ENCODE assay signal across 11 mouse cellular contexts in the genomic region with DNA sequence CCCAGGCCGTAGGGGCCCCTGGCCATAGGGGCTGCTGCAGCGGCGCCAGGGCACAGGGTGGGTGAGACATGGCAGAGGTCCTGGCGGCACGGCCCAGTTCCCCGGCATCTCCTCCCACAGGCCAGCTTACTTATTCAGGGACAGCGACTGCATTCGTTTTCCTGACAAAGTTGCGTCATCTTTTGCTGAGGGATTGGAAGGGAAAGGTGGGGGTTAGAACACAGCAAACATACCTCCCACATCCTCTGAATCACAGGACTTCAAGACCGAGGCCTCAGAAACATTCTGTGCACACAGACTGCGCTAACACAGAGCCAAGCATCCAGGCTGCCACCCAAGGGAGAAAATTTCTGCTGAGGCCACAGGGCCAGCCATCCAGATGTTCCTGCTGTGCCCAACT. TPM values are rescaled to one million over a fixed set of nuclear protein-coding genes. Genes with fewer than 3 reads are reported as not detected.
DNase-seq lines count a peak whose midpoint lies in the region; ATAC-seq lines count a peak whose summit lies in the region.
"Had no signal": no experiment of that assay in that cellular context is flagged by ENCODE, and none has a peak within 500 bp of the region (broad histone marks: within the 10 kb centered on the region; RNA-seq: fewer than 3 reads in every experiment).

No protein-coding gene starts in this region.

- no peak for ATAC-seq in heart, embryonic 11.5 days (replicated peaks; ENCODE audit: insufficient number of reproducible peaks, low FRiP score, low TSS enrichment)
- no peak for ATAC-seq in kidney, embryonic 16.5 days (ENCODE audit: low FRiP score, low TSS enrichment)
- ATAC-seq: intestine, embryonic 16.5 days had no signal

- no peak overlapping the region for H3K9ac ChIP-seq in heart, embryonic 11.5 days (ENCODE audit: low read depth, low read length)
- H3K9ac ChIP-seq in kidney, embryonic 16.5 days (replicated peaks; ENCODE audit: low read length): no peak overlapping the region
- H3K9ac ChIP-seq: limb, embryonic 15.5 days had no signal

- 83% methylated on average over 11 of the region's 11 CpGs for WGBS in heart, embryonic 11.5 days (ENCODE audit: insufficient replicate concordance)
- 83% methylated on average over 11 of the region's 11 CpGs for WGBS in kidney, embryonic 16.5 days

- no peaks in the 10 kb centered on the region for H3K27me3 ChIP-seq in heart, embryonic 11.5 days (ENCODE audit: control insufficient read depth, insufficient read depth, low read length)
- H3K27me3 ChIP-seq in kidney, embryonic 16.5 days (ENCODE audit: insufficient read depth, low read length): no peaks in the 10 kb centered on the region
- H3K27me3 ChIP-seq: limb, embryonic 15.5 days had no signal

- DNase-seq in heart, postnatal 4 days: peak; percentile 38
- peak; percentile 77 for DNase-seq in 416B (ENCODE audit: low read depth)
- peak; percentile 30 for DNase-seq in adrenal gland, postnatal 25 days
- DNase-seq in left cerebral cortex, adult 9 months (ENCODE audit: low spot score in 2 of 2): peak; percentile 66 to 74
- no peak for DNase-seq in kidney, postnatal 14 days
- DNase-seq in urinary bladder, postnatal 36 days (ENCODE audit: low spot score in 2 of 2): no peak
- DNase-seq: cerebellum, postnatal 25 days had no signal

- H3K4me1 ChIP-seq in heart, embryonic 11.5 days (ENCODE audit: control insufficient read depth, insufficient read depth, low read length): no peaks in the 10 kb centered on the region
- H3K4me1 ChIP-seq in kidney, embryonic 16.5 days (ENCODE audit: insufficient read depth, low read length): no peaks in the 10 kb centered on the region
- H3K4me1 ChIP-seq: limb, embryonic 15.5 days had no signal

- H3K36me3 ChIP-seq in heart, embryonic 11.5 days (ENCODE audit: control insufficient read depth, insufficient read depth, low read length): peaks cover 55% of the 10 kb centered on the region
- peaks cover 85% of the 10 kb centered on the region for H3K36me3 ChIP-seq in kidney, embryonic 16.5 days (ENCODE audit: insufficient read depth, low read length)

- H3K27ac ChIP-seq in heart, embryonic 11.5 days (ENCODE audit: low read depth, low read length): no peak overlapping the region
- H3K27ac ChIP-seq in kidney, embryonic 16.5 days (ENCODE audit: low read length): no peak overlapping the region
- H3K27ac ChIP-seq: limb, embryonic 15.5 days had no signal

- no peak overlapping the region for H3K4me3 ChIP-seq in heart, embryonic 11.5 days (ENCODE audit: low read depth, low read length)
- H3K4me3 ChIP-seq in kidney, embryonic 16.5 days (ENCODE audit: low read length): no peak overlapping the region
- H3K4me3 ChIP-seq: limb, embryonic 15.5 days had no signal

- no peaks in the 10 kb centered on the region for H3K9me3 ChIP-seq in heart, embryonic 11.5 days (replicated peaks; ENCODE audit: control insufficient read depth, low read length)
- no peaks in the 10 kb centered on the region for H3K9me3 ChIP-seq in kidney, embryonic 16.5 days (ENCODE audit: low read length)
- H3K9me3 ChIP-seq: limb, embryonic 15.5 days had no signal

- no peak overlapping the region for H3K4me2 ChIP-seq in heart, embryonic 11.5 days
- no peak overlapping the region for H3K4me2 ChIP-seq in kidney, embryonic 16.5 days (replicated peaks; ENCODE audit: low read depth, low read length)
- H3K4me2 ChIP-seq: limb, embryonic 15.5 days had no signal

RNA-seq across cellular contexts. Expression of a gene that starts 9.8 kb away (rescaled TPM):
- total RNA-seq in heart, postnatal 4 days (2021): 10 to 100 TPM; 67.6 to 67.7 TPM
- 76.5 and 92.4 TPM in 2 replicates for polyA plus RNA-seq in heart, embryonic 11.5 days (2014; fragmentation: Nextera tagmentation; extraction: Ambion mirVana)
- total RNA-seq in adrenal gland, postnatal 25 days (2021): 91.0 and 131 TPM in 2 replicates
- 77.0 and 93.6 TPM in 2 replicates for polyA plus RNA-seq in kidney, embryonic 16.5 days (2015; fragmentation: Nextera tagmentation; extraction: Ambion mirVana)

RNA-seq across cellular contexts. Expression of a gene that starts 10.0 kb away (rescaled TPM):
- 10 to 100 TPM; 82.7 to 88.9 TPM for total RNA-seq in heart, postnatal 4 days (2021)
- polyA plus RNA-seq in heart, embryonic 11.5 days (2014; fragmentation: Nextera tagmentation; extraction: Ambion mirVana): 172 and 179 TPM in 2 replicates
- 113 and 115 TPM in 2 replicates for total RNA-seq in adrenal gland, postnatal 25 days (2021)
- polyA plus RNA-seq in kidney, embryonic 16.5 days (2015; fragmentation: Nextera tagmentation; extraction: Ambion mirVana): 186 TPM in 2 replicates

RNA-seq across cellular contexts. Expression of a gene that starts 16.2 kb away (rescaled TPM):
- 100 to 1,000 TPM; 123 to 125 TPM for total RNA-seq in heart, postnatal 4 days (2021)
- 95.4 and 127 TPM in 2 replicates for polyA plus RNA-seq in heart, embryonic 11.5 days (2014; fragmentation: Nextera tagmentation; extraction: Ambion mirVana)
- 243 and 311 TPM in 2 replicates for total RNA-seq in adrenal gland, postnatal 25 days (2021)
- polyA plus RNA-seq in kidney, embryonic 16.5 days (2015; fragmentation: Nextera tagmentation; extraction: Ambion mirVana): 325 and 354 TPM in 2 replicates

RNA-seq across cellular contexts. Expression of a gene that starts 36.7 kb away (rescaled TPM):
- total RNA-seq in heart, postnatal 4 days (2021): 10 to 100 TPM; 18.6 to 21.7 TPM
- polyA plus RNA-seq in heart, embryonic 11.5 days (2014; fragmentation: Nextera tagmentation; extraction: Ambion mirVana): 7.4 and 10.7 TPM in 2 replicates
- 35.1 and 38.5 TPM in 2 replicates for total RNA-seq in adrenal gland, postnatal 25 days (2021)
- polyA plus RNA-seq in kidney, embryonic 16.5 days (2015; fragmentation: Nextera tagmentation; extraction: Ambion mirVana): 19.8 and 20.0 TPM in 2 replicates

RNA-seq across cellular contexts. Expression of a gene that starts 36.8 kb away (rescaled TPM):
- 10 to 100 TPM; 16.6 to 17.5 TPM for total RNA-seq in heart, postnatal 4 days (2021)
- 15.1 and 17.2 TPM in 2 replicates for polyA plus RNA-seq in heart, embryonic 11.5 days (2014; fragmentation: Nextera tagmentation; extraction: Ambion mirVana)
- 22.9 and 23.2 TPM in 2 replicates for total RNA-seq in adrenal gland, postnatal 25 days (2021)
- 56.2 and 59.5 TPM in 2 replicates for polyA plus RNA-seq in kidney, embryonic 16.5 days (2015; fragmentation: Nextera tagmentation; extraction: Ambion mirVana)

Comparison
In these comparisons a context has a peak if more than half of its experiments do, and no peak if none do; other contexts are left out.
1. DNase-seq: peak in heart, postnatal 4 days (single experiment), 416B (single experiment), adrenal gland, postnatal 25 days (single experiment) and left cerebral cortex, adult 9 months (2 of 2); none in kidney, postnatal 14 days (single experiment) and urinary bladder, postnatal 36 days (0 of 2).